Mouse (Mus musculus) hindbrain, embryonic 14.5 days (tissue): ENCODE data around the gene Tanc1. TPM values are rescaled to one million over a fixed set of nuclear protein-coding genes. Genes with fewer than 3 reads are reported as not detected.

Source experiments
- ATAC-seq: fragments of 200-750 bp; cut with Nextera tagmentation; 2 replicates; pipeline ENCODE4 v1.8.0; 2017; ENCODE audit warnings: moderate number of reproducible peaks, mild to moderate bottlenecking, moderate TSS enrichment, moderate library complexity; ENCODE audit not compliant: low FRiP score
- DNase-seq: peaks from one replicate; pipeline ENCODE4 v3.0.0-alpha.2; 2015; ENCODE audit warnings: low spot score
- H3K27ac ChIP-seq: fragments of 300-500 bp; sonication (generic); 2 replicates; pipeline ENCODE4 v1.5.1; 2014; ENCODE audit warnings: mild to moderate bottlenecking, moderate library complexity
- H3K27me3 ChIP-seq: fragments of 300-500 bp; sonication (generic); 2 replicates; pipeline ENCODE4 v1.6.1; 2014; ENCODE audit warnings: mild to moderate bottlenecking, low read length, mixed read lengths; ENCODE audit not compliant: control insufficient read depth, insufficient read depth
- H3K36me3 ChIP-seq: fragments of 300-500 bp; sonication (generic); replicated peaks from 2 replicates; pipeline ENCODE4 v1.6.1; 2014; ENCODE audit not compliant: control insufficient read depth, insufficient read depth
- H3K4me1 ChIP-seq: fragments of 300-500 bp; sonication (generic); replicated peaks from 2 replicates; pipeline ENCODE4 v1.6.1; 2014; ENCODE audit warnings: antibody characterized with exemption, low read length, mixed read lengths; ENCODE audit not compliant: control insufficient read depth, insufficient read depth
- H3K4me2 ChIP-seq: fragments of 300-500 bp; sonication (generic); replicated peaks from 2 replicates; pipeline ENCODE4 v1.6.1; 2014; ENCODE audit warnings: mild to moderate bottlenecking, moderate library complexity
- H3K4me3 ChIP-seq: fragments of 300-500 bp; sonication (generic); replicated peaks from 2 replicates; pipeline ENCODE4 v1.5.1; 2014; ENCODE audit warnings: mild to moderate bottlenecking, low read length
- H3K9ac ChIP-seq: fragments of 300-500 bp; sonication (generic); 2 replicates; pipeline ENCODE4 v1.6.1; 2014
- H3K9me3 ChIP-seq: fragments of 300-500 bp; sonication (generic); 2 replicates; pipeline ENCODE4 v1.6.1; 2016; ENCODE audit warnings: low read length; ENCODE audit not compliant: control insufficient read depth
- WGBS: fragments of 180-500 bp; shearing (Covaris S2); extraction: QIAGEN DNeasy Blood & Tissue Kit; methylation state at CpG from one replicate; pipeline ENCODE4 v1.1.7; 2014; 5-methylcytosine and 5-hydroxymethylcytosine counted together
- polyA plus RNA-seq: library from polyadenylated mRNA; unstranded; fragments of >200 nt; fragmentation: Nextera tagmentation; extraction: Ambion mirVana; gene quantifications from 2 replicates; pipeline ENCODE4 v1.2.1, GENCODE M21; 2014

Gene Tanc1
- polyA plus RNA-seq, 1 experiment from 2014 or later, result 7.9 TPM

- DNase-seq, result no peak
- Histone ChIP-seq H3K9me3 (no peaks in the 10 kb centered on the region), H3K9ac (no peak overlapping the region), H3K27me3 (no peaks in the 10 kb centered on the region), H3K4me2 (no peak overlapping the region), H3K27ac (no peak overlapping the region), H3K4me1 (peaks cover 12% of the 10 kb centered on the region; the same call in 1 of the 2 replicates), H3K36me3 (no peaks in the 10 kb centered on the region), H3K4me3 (no peak overlapping the region)
- WGBS, result 50% methylated on average over 5 of the region's 5 CpGs
- no peak for ATAC-seq
These were observed 44.8 kb downstream of the Tanc1 start for GRCm38 (mm10) chr2:59656680-59657079.

- Histone ChIP-seq H3K27me3 (no peaks in the 10 kb centered on the region), H3K27ac (no peak overlapping the region), H3K4me2 (no peak overlapping the region), H3K4me3 (no peak overlapping the region), H3K9me3 (no peaks in the 10 kb centered on the region), H3K36me3 (no peaks in the 10 kb centered on the region), H3K9ac (no peak overlapping the region), H3K4me1 (peaks cover 13% of the 10 kb centered on the region; the same call in 1 of the 2 replicates)
- no peak for DNase-seq
- 84% methylated on average over 6 of the region's 6 CpGs for WGBS
- no peak for ATAC-seq
These were observed 47.8 kb downstream of the Tanc1 start for GRCm38 (mm10) chr2:59659686-59660085.

- Histone ChIP-seq H3K27ac (no peak overlapping the region), H3K27me3 (no peaks in the 10 kb centered on the region), H3K9ac (no peak overlapping the region), H3K9me3 (no peaks in the 10 kb centered on the region), H3K36me3 (no peaks in the 10 kb centered on the region), H3K4me3 (no peak overlapping the region), H3K4me1 (peaks cover 13% of the 10 kb centered on the region; the same call in 1 of the 2 replicates), H3K4me2 (no peak overlapping the region)
- no peak for DNase-seq
- no peak for ATAC-seq
- WGBS, result 57% methylated on average over 16 of the region's 16 CpGs
These were observed 49.3 kb downstream of the Tanc1 start for GRCm38 (mm10) chr2:59660891-59661805.

- 70% methylated on average over 16 of the region's 16 CpGs for WGBS
- no peak overlapping the region for H3K27ac ChIP-seq
- H3K9me3 ChIP-seq, result no peaks in the 10 kb centered on the region
- ATAC-seq (no peak), DNase-seq (no peak)
- H3K36me3 ChIP-seq, result no peaks in the 10 kb centered on the region
- no peak overlapping the region for H3K9ac ChIP-seq
- no peak overlapping the region for H3K4me2 ChIP-seq
- H3K27me3 ChIP-seq, result no peaks in the 10 kb centered on the region
- H3K4me1 ChIP-seq, result peaks cover 8% of the 10 kb centered on the region; the same call in 1 of the 2 replicates
- no peak overlapping the region for H3K4me3 ChIP-seq
These were observed 53.1 kb downstream of the Tanc1 start for GRCm38 (mm10) chr2:59664803-59665567.

- 92% methylated on average over 5 of the region's 5 CpGs for WGBS
- H3K4me2 ChIP-seq, result no peak overlapping the region
- H3K36me3 ChIP-seq, result no peaks in the 10 kb centered on the region
- DNase-seq (no peak), ATAC-seq (no peak)
- no peak overlapping the region for H3K9ac ChIP-seq
- H3K4me3 ChIP-seq, result no peak overlapping the region
- H3K27ac ChIP-seq, result no peak overlapping the region
- H3K9me3 ChIP-seq, result no peaks in the 10 kb centered on the region
- H3K4me1 ChIP-seq, result 0 out of 2 replicates have a peak, but pooled peaks cover 3% of the 10 kb centered on the region
- no peaks in the 10 kb centered on the region for H3K27me3 ChIP-seq
These were observed 54.7 kb downstream of the Tanc1 start for GRCm38 (mm10) chr2:59666533-59666932.

- DNase-seq (no peak), ATAC-seq (no peak)
- Histone ChIP-seq H3K9me3 (no peaks in the 10 kb centered on the region), H3K4me2 (no peak overlapping the region), H3K4me3 (no peak overlapping the region), H3K36me3 (no peaks in the 10 kb centered on the region), H3K27me3 (no peaks in the 10 kb centered on the region), H3K27ac (no peak overlapping the region), H3K9ac (no peak overlapping the region), H3K4me1 (no peaks in the 10 kb centered on the region)
- WGBS, result 76% methylated on average over 15 of the region's 15 CpGs
These were observed 58.5 kb downstream of the Tanc1 start for GRCm38 (mm10) chr2:59670087-59671060.

- no peaks in the 10 kb centered on the region for H3K9me3 ChIP-seq
- no peak overlapping the region for H3K27ac ChIP-seq
- H3K4me2 ChIP-seq, result no peak overlapping the region
- no peak for DNase-seq
- H3K4me1 ChIP-seq, result 0 out of 2 replicates have a peak, but pooled peaks cover 1% of the 10 kb centered on the region
- H3K27me3 ChIP-seq, result no peaks in the 10 kb centered on the region
- no peak for ATAC-seq
- H3K9ac ChIP-seq, result no peak overlapping the region
- WGBS, result 53% methylated on average over 8 of the region's 8 CpGs
- no peaks in the 10 kb centered on the region for H3K36me3 ChIP-seq
- H3K4me3 ChIP-seq, result no peak overlapping the region
These were observed 59.8 kb downstream of the Tanc1 start for GRCm38 (mm10) chr2:59671671-59672070.

GRCm38 (mm10) chr2:59672086-59672485, 60.2 kb downstream of the Tanc1 start:
- Histone ChIP-seq H3K4me3 (no peak overlapping the region), H3K27me3 (no peaks in the 10 kb centered on the region), H3K27ac (no peak overlapping the region), H3K36me3 (no peaks in the 10 kb centered on the region), H3K4me1 (0 out of 2 replicates have a peak, but pooled peaks cover 2% of the 10 kb centered on the region), H3K4me2 (no peak overlapping the region), H3K9ac (no peak overlapping the region), H3K9me3 (no peaks in the 10 kb centered on the region)
- WGBS, result 24% methylated on average over 4 of the region's 4 CpGs
- ATAC-seq (no peak), DNase-seq (no peak)
